Mouse (Mus musculus): ENCODE data around the gene Kctd2.

- TF ChIP-seq CTCF (conservative IDR thresholded peaks at IDR 0.05 in 1 of 2, IDR thresholded peaks at IDR 0.05 in 1 of 2; ENCODE audit: low read depth in 2 of 2, low read length in 2 of 2) (no peak), EP300 (IDR thresholded peaks at IDR 0.05; ENCODE audit: low read length) (no peak), IRF4 (IDR thresholded peaks at IDR 0.05; ENCODE audit: low read depth, low read length) (no peak), MAX (IDR thresholded peaks at IDR 0.05; ENCODE audit: low read length) (no peak), GABPA (IDR thresholded peaks at IDR 0.05; ENCODE audit: insufficient replicate concordance, low read depth, low read length) (no peak), MEF2A (IDR thresholded peaks at IDR 0.05; ENCODE audit: borderline replicate concordance, low read depth, low read length) (no peak), ETS1 (conservative IDR thresholded peaks at IDR 0.05; ENCODE audit: low read depth, low read length) (no peak), ZMIZ1 (IDR thresholded peaks at IDR 0.05; ENCODE audit: low read depth, low read length) (no peak)
These were observed 30.2 kb downstream of the Kctd2 start for GRCm38 (mm10) chr11:115450176-115450575.

All from CH12.LX (cell line).